Mouse (Mus musculus): Measurements from ENCODE around the gene Rnf6.

Rnf6 gene

DNA sequence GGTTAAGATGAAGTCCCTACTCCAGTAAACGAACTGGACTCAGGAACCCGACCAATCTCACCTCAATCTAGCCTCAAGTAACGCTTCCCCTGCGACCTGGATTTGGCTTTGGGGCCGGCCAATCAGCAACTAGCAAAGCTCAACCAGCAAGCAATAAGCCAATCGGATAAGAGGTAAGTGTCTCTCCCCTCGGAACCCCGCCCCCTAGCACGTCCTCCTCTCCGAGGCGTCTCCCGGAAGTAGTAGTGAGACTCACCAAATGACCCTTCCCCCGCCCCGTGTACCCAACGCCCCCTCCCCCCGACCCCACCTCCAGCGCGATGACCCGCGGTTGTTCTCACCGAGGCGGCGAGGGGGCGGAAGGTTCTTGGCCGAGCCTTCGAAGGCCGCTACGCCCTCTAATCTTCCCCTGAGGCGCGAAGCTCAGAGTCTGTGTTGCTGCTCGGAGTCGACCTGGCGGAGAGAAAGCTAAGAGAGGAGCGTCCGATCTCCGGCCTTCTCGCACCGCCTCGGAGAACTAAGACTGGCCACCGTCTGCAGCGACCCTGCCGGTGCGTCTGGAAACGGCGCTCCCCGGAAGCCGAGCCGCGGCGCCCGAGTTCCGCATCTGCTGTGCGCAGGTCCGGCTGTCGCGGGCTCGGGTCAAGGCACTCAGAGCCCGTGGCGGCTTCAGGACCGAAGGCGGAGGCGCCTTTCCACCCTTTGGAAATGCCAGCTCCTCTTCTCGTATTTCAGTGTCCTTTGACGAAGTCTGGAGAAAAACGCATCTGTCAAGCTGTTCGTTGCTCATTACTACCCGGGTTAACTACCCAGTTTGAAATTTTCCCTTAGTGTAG, at the start of gene Rnf6:
Gene Rnf6, minus strand, starts transcription at position 677 of the 836 bp plus-strand sequence.
- DNase-seq, result peak; percentile 92

DNA sequence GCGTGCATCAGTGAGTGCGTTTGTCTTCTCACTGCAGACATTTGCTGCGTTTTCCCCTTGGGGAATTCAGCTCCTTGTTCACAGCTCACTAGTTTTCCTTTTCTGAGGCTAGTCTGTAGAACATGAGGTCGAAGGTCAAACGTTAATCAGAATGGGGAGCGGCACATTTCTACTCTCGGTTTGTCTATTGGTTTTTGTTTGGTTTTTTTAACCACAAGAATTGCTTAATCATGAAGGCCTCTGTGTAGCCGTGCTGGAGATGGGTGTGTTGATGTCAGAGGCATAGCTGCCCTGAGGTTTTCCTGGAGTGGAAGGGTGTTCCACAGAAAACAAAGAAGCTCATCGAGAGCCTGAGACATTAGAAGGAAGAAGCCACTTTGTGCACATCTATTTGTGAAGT, 49.2 kb upstream of the Rnf6 start:
- no peak for DNase-seq

DNA sequence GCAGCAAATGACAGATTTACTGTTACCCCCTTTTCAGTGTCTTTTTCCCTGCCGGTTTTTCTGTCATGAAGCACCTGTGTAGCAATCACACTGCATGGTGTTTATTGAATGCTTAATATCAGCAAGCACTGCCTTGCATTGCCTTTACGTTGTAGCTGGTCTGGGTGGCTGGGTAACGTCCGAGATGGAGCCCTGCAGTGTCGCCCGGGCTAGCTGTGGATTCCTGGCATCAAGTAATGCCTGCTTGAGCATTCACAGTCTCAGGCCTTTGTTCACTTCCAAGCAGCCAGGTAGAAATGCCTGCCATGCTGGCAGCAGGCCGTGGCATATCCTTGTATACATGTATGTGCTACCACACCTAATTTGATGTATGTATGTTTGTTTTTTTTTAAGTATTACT, 46.4 kb upstream of the Rnf6 start:
- no peak for DNase-seq

DNA sequence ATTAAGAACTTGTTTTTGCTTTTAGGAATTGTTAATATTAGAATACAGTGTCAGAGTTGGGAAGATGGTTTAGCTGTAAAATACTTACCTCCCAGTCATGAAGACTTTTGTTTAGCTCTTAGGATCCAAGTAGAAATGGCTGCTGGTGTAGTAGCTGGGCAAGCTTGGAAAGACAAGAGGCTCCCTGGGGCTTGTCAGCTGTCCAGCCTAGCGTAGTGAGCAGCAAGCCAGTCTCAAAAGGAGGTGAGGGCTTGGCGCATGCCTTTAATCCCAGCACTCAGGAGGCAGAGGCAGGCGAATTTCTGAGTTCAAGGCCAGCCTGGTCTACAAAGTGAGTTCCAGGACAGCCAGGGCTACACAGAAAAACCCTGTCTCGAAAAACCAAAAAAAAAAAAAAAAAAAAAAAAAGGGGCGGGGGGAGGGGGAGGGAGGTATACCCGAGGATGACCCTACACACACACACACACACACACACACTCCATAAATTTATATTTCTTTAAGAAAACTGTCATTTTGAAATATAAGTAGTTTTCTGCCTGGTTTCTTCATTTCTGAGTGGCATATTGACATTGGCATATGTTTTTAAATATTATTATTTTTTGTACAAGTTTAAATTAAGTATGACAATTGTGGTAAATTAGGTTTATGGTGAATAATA, 44.7 kb upstream of the Rnf6 start:
- DNase-seq, result no peak

DNA sequence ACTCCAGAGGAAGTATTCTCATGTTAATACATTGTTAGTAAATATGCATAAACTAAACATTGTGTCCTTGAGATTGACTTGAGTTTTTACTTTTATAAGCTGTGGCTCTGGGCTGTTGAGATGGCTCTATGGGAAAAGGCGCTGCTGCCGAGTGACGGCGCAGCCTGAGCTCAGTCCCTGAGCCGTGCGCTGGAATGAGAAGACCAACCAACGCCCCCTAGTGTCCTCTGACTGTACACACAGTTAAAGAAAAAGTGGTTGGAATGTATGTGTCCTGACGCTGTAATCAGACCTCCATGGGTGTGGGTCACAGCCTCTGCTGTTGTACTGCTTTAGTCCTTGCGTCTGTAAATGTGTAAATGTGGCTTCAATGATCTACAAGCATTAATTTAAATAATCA, 38.6 kb upstream of the Rnf6 start:
- DNase-seq, result no peak

DNA sequence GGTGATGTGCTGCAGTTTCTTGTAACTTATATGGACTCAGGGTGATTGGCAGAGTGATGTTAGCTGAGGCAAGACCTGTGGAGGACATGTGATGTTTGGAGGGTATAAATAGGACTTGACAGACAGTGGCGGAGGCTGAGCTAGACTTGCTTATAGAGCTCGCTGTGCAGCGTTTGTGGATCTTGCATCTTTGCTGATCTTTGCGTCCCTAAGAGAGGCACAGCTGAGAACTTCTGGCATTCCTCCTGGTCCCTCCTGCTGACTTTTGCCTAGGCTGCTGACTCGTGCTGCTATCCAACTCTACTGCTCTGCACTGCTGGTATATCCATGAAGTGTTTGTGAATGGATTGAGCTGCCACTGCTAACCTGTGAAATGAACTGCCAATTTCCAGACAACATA, 32.3 kb upstream of the Rnf6 start:
- DNase-seq, result no peak

DNA sequence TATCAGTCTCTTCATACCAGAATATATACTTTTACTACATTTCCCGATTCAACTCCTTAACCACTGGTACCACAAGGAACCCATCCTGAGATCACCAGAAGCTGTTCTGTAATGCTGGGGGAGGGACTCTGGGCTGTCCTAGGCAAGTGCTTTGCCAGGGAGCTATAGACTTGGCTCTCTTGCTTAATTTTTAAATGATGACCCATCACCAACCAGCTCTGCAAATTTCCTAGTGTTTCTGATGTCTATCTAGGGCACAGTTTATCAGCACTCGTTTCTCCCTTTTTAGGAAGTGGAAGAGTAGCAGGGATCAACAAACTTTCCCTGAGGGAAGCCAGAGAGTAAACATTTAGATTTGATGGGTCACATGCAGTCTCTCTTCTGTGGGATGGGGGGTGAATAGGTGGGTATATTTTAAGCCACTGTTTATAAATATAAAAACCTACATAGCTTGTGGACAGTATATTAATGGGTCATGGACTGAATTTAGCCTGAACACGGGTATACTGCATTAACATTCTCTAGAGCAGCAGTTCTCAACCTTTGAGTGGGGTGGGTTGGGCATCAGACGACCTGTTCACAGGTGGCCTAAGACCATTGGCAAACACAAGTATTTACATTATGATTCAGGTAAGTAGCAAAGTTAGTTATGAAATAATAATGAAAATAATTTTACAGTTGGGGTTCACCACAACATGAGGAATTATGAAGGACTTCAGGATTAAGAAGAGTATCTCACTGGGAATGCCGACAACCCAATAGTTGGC, 30.5 kb upstream of the Rnf6 start:
- DNase-seq, result no peak

DNA sequence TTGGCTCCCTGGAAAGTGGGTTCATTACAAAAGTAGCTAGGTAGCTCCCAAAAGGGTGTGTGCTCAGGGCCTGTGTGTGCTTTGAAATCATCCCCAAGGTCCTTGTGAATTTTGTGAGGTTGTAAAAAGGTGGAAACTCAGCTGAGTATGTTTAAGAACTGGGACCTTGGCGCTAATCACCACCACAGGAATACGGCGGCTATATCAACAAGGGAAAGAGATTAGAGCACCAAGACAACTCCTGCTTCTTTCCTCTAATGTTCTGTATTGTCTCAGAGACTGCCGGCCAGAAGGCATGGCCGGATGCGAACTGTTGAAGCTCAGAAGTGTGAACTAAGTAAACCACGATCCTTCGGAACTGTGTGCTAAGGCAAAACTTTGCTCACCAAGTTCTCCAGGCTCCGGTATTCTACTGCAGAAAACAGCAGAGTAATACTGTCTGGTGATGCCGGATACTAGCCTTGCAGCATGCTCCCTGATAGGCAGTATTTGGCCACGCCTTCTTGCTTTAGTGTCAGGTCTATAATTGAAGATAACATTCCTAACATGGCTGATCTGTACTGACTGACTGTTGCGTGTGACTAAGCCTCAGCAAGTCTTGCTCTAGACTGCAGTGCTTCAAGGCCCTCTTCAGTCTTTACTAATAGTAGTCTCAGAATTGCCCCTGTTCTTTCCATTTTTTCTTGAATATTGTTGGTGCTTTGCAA, 29.2 kb upstream of the Rnf6 start:
- DNase-seq, result no peak

DNA sequence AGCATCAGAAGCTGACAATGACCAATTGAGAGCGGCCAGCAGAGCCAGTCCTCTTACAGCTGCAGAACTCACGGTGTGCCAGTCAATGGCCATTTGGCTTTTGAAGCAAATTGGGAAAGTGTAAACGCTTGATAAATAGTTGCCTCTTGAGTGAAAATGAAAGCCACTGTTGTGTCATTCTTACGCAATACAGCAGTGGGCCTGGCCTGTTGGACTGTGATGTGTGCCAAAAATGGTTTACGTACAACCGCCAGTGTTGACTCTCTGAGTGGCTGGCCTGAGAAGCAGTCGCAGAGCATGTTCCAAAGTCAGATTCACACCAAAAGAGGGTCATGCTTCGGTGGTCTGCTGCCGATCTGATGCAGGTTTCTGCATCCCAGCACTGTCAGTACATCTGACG, 27.4 kb upstream of the Rnf6 start:
- no peak for DNase-seq

DNA sequence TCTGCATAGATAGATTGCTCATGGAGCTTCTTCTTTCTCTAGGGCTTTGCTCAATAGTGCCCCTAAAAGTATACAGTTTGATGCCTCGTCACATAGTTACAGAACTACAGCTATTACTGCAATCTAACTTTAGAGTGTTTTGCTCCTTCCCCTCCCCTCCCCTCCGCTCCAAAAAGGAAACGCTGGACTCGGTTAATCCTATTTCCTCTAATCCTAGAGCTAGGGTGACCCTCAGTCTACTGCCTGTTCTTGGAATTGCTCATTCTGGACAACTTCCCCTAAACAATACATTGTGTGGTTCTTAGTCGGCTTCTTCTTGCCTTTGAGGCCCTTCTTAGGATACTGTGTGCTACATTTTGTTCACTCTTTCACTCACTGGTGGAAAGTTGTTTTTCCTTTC, 26.4 kb upstream of the Rnf6 start:
- no peak for DNase-seq

DNA sequence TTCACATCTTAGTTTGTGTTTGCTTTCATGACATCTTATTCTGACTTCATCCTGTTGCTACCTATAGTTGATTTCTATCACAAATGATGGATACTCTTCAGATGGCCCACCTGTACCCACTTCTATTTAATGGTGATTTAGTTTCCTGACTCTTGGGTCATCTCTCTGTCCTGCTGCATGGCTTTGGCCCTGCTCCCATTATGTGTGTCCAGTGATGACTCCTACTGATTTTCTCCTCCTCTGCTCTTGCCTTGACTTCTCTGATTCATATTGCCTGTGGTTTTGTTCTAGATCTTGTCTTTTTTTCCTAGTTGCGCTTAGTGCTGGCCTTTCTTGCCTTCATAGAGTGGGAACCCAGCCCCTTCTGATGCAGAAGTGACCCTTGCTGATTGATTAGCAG, 25.0 kb upstream of the Rnf6 start:
- DNase-seq, result no peak

DNA sequence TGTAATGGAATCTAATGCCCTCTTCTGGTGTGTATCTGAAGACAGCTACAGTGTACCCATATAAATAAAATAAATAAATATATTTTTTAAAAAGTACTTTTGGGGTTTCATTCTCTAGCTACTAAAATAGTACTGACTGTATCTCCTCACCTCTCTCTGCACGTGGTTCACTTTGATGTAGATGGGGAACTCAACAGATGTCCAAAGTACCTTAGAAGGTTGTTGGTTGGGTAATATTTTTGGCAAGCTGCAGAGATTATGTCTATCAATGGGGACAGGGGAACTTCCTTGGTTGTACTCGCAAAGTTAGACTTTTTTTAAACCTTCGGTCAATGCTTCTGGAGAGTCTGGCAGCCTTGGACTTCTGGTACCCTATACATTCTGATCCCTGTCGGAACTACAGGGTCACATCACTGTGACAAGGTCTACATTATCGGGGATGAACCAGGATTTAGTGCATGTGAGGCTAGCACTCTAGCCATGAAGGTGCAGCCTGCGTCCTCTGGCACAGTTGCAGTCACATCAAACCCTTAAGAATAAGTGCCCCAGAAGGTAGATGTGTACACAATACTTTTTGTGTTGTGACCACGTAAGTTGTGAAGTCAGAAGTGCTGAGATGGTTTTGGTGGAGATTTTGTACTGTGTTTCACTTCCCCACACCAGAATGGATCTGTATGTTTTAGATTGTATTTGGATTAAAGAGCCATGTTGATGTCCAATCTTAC, 24.5 kb upstream of the Rnf6 start:
- no peak for DNase-seq

DNA sequence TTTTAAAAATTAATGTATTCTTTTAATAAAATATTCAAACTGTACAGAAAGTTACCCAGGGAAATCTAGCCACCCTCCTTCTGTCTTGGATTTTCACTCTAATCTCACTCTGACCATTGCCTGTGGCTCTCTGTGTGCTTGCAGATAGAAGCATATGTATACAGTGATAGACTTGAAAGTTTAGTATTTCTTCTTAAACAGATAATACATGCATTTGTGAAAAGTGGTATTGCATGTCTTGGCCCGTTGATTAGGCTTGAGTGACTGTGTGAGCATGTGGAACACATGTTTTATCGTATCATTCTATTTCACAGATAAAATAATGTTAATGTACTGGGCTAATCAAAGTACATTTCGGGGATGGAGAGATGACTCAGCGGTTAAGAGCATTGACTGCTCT, 23.8 kb upstream of the Rnf6 start:
- DNase-seq, result no peak

DNA sequence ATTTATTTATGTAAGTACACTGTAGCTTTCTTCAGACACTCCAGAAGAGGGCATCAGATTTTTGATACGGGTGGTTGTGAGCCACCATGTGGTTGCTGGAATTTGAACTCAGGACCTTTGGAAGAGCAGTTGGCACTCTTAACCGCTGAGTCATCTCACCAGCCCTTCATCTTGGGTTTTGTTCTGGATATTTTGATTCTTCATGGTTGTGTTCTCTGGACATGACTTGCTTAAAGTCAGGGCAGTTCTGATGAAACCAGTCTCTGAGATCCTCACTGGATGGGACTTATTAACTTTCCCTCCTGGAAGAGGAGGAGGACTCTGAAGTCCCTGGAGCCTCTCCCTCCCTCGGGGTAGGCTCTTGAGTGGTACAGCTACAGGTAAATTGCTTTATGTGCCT, 19.8 kb upstream of the Rnf6 start:
- DNase-seq, result no peak

DNA sequence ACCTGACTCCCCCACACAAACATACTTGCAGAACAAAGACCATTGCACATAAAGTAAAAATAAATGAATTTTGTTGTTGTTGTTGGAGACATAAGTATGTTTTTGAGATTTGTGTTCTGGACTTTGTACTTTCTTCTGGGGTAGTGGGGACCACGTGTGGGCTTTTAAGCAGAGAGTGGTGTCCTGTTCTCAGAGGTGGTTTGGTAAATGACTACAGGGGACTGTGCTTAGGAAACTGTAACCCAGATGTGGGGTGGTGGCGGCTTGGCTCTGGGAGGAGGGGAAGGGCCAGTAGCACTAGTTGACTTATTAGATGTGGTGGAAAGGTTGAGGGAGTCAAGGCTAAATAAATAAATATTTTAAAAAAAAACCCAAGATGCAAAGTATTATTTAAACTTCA, 19.4 kb upstream of the Rnf6 start:
- DNase-seq, result no peak

DNA sequence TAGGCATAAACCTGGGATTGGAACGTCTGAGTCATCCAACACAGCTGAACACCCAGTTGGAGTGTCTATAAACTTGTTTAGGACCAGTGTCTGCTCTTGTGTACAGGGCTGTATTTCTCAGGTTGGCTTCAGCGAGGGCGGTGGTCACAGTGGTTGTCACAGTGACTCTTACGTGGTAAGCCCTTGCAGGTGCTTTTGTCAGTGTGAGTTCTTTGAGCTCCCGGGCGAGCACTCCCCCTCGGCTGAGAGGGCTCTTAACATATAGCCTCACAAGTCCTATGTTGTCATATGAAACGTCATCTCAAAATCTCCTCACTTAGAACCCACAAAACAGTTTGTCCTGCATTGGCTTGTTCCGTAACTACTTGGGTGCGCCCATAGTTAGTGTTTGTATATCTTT, 16.9 kb upstream of the Rnf6 start:
- DNase-seq, result no peak

DNA sequence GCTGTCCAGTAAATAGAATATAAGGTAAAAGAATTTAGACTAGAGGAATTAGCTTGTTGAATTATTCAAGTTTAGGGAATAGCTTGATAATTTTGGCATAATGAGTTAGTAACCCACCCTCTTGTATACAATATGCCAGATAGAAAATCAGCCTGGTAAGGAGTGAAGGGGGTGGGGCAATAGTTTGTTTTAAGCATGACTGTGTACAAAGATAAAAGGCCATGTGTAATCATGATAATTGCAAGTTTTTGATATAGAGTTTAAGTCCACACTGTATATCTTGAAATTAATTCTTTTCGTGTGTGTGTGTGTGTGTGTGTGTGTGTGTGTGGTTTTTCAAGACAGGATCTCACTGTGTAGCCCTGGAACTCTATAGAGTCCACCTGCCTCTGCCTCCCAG, 13.0 kb upstream of the Rnf6 start:
- no peak for DNase-seq

DNA sequence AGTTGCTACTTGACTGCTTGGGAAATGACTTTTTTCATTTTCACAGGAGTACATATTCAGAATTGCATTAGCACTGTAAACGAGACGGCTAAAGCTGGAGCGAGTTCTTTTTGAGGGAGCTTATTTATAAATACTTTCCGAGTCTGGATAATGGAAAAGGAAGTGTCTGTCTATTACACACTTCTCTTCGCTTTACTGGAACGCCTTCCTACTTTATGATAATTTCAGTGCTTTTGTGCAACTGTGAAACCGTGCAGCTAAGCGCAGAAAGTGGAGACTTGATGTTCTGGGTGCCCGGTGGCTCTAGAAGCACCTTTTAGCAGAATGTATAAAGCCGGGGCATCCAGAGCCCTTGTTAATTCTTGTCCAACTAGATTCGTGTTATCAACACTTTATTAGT, 11.5 kb upstream of the Rnf6 start:
- no peak for DNase-seq

DNA sequence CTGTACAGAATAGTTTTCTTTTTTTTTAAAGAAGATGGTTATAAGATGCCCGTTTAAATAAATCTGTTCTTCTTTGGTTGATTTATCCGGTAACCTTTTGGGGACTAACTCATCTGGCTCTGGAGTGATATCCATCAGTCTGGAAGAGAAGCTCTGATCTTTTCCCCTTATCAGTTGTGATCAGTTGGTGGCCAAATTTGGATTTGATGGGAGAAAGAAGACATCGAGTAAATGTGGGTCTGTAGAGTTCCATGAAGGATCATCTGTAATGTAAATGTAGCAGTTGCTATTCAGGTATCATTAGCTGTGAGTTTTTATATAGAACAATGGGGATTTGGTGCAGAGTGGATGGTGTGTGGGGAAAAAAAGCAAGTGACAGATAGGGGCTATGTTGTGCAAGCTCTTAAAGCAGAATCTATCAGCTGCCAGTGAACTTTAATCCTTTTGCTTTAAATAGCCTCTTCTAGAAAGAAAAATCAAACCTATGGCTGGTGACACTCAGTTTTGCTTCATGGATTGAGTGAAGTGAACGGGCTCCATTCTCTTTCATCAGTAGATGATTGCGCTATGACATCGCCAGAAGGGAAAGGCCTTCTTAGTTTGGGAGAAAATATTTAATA, 10.8 kb upstream of the Rnf6 start:
- no peak for DNase-seq

DNA sequence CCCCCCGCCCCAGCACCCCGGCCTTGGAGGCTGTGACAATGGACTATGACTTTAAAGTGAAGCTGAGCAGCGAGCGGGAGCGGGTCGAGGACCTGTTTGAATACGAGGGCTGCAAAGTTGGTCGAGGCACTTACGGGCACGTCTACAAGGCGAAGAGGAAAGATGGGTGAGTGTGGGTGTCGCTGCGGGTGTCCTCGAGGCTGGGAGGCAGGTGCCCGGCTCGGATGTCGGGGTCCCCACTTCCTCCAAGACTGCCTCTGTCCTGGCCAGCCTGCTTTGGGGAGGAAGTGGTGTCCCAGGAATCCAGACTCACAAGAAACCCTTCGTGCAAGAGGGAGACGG, 10.3 kb upstream of the Rnf6 start:
- peak; percentile 52 for DNase-seq

DNA sequence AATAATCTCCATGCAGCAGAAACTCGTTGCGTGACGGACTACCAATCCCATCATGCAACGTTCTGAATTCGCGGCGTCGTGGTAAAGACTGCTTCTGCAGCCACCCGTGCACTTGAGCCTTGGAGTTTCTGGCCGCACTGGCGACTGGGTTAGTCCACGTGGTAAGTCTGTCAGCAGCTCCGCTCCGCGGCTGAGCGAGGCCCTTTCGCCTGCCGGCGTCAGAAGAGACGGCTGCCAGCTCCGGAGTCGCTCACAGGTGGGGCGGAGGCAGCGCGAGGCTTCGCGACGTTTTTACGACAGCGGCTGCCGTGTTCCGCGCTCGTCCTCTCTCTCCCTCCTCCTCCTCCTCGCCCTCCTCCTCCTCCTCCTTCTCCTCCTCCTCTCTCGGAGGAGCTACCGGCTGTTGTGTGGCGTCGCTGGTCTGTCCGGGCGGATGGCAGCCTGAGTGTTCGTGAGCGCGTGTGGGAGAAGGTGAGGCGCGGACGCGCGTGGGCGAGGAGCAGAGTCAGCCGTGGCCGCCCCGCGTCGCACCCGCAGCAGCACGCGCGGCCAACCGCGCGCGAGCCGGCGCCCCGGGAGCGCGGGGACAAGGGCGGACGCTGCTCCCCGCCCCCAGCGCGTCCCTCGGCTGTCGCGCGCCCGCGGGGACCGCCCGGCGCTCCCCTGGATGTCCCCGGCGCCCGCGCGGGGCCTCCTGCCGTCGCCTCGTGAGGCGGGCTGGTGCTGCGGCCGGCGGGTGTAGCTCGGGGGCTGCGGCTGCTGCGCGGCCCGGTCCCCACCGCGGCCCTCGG, 9.7 kb upstream of the Rnf6 start, which contains the start of gene Cdk8:
Gene Cdk8, plus strand, starts transcription at position 367 of the 791 bp plus-strand sequence.
- DNase-seq, result peak; percentile 95

Data from kidney, adult 18-20 months (tissue).